Mouse (Mus musculus): ENCODE measurements around the gene Aqp7. TPM values are rescaled to one million over a fixed set of nuclear protein-coding genes. Genes with fewer than 3 reads are reported as not detected.
"Not testable (repeated sequence)": the region's sequence is repeated elsewhere in the genome, so short reads cannot be mapped to it uniquely, and the experiment has no call there.

Aqp7 gene
- polyA plus RNA-seq, 1 experiment from 2014 or later: 0.10 TPM

DNA sequence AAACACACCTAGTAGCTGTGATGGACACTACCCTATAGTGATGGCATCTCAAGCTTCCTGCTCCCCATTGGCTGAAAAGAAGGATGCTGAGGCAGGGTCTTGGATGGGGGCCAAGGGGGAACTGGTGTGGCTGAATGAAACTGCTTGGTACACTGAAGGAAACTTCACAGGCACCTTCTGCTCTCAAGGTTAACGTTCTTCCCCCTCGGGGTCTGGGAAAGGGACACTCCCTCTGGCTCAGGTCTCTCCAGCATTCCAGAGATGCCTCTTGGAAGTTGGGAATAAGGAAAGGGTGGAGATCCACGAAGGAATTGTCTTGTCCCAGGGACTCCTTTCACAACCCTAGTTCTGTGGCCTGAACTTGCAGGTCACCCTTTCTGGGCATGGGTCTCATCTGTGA lies 43.5 kb upstream of the Aqp7 start:
- 24% methylated on average over 3 of the region's 3 CpGs for WGBS
- H3K9me3 ChIP-seq (ENCODE audit: low read length): no peaks in the 10 kb centered on the region
- H3K9ac ChIP-seq (replicated peaks; ENCODE audit: low read depth): no peak overlapping the region
- no peak for ATAC-seq
- no peaks in the 10 kb centered on the region for H3K4me1 ChIP-seq (ENCODE audit: insufficient read depth, low read depth, low read length)
- H3K36me3 ChIP-seq (ENCODE audit: insufficient read depth, low read length): no peaks in the 10 kb centered on the region
- TF ChIP-seq EP300 (IDR thresholded peaks at IDR 0.05) (no peak), CTCF (IDR thresholded peaks at IDR 0.05) (no peak)
- DNase-seq (ENCODE audit: low spot score): no peak
- H3K4me3 ChIP-seq (ENCODE audit: low read depth, low read length): no peak overlapping the region
- H3K4me2 ChIP-seq (replicated peaks; ENCODE audit: low read depth, low read length): no peak overlapping the region
- H3K27me3 ChIP-seq (replicated peaks; ENCODE audit: insufficient read depth, low read length): no peaks in the 10 kb centered on the region
- H3K27ac ChIP-seq (ENCODE audit: low read length): no peak overlapping the region

DNA sequence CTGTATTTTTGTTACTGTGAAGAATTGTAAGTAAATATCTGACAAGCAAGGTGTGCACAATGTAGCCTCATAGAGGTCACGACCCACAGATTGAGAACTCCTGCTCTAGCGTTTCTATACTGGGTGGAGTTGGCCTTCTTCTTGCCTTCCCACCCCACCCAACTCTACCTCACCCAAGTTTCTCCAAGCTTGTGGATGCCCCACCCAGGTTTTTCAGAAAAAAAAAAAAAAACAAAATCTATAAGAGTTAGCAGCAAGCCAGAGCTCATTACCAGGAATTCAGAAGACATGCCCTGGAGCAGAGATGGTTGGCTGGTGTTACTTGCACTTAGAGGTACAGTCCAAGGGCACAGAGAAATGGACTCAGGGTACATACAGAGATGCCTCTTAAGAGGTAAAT lies 41.8 kb upstream of the Aqp7 start:
- TF ChIP-seq EP300 (IDR thresholded peaks at IDR 0.05): no peak
- TF ChIP-seq CTCF (IDR thresholded peaks at IDR 0.05): no peak
- ATAC-seq (no peak), DNase-seq (ENCODE audit: low spot score) (no peak)
- Histone ChIP-seq H3K9ac (replicated peaks; ENCODE audit: low read depth) (no peak overlapping the region), H3K4me1 (ENCODE audit: insufficient read depth, low read depth, low read length) (no peaks in the 10 kb centered on the region), H3K4me3 (ENCODE audit: low read depth, low read length) (no peak overlapping the region), H3K36me3 (ENCODE audit: insufficient read depth, low read length) (no peaks in the 10 kb centered on the region), H3K4me2 (replicated peaks; ENCODE audit: low read depth, low read length) (no peak overlapping the region), H3K27me3 (replicated peaks; ENCODE audit: insufficient read depth, low read length) (no peaks in the 10 kb centered on the region), H3K9me3 (ENCODE audit: low read length) (no peaks in the 10 kb centered on the region), H3K27ac (ENCODE audit: low read length) (no peak overlapping the region)
- 58% methylated on average over 2 of the region's 2 CpGs for WGBS

DNA sequence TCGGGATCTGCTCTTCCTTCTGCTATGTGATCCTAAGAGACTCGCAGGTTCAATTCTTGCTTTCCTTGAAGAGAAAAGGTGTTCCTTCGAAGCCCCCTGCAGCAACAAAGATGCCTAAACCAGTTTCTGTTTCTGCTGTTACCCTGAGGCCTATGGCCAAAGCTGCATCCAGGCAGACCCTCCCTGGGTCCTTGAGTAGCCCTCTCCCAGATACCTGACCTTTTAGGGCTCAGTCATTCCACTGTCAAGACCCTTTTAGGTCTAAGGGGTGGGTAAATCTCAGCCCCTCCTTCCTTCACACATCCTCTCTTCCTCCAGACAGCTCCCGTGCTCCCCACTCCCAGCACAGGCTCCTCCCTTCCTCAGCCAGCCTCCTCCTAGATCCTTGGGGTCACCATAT lies 41.2 kb upstream of the Aqp7 start:
- 70% methylated on average over 4 of the region's 4 CpGs for WGBS
- H3K4me2 ChIP-seq (replicated peaks; ENCODE audit: low read depth, low read length): no peak overlapping the region
- no peaks in the 10 kb centered on the region for H3K4me1 ChIP-seq (ENCODE audit: insufficient read depth, low read depth, low read length)
- H3K36me3 ChIP-seq (ENCODE audit: insufficient read depth, low read length): no peaks in the 10 kb centered on the region
- no peak for ATAC-seq
- TF ChIP-seq CTCF (IDR thresholded peaks at IDR 0.05) (no peak), EP300 (IDR thresholded peaks at IDR 0.05) (no peak)
- H3K9me3 ChIP-seq (ENCODE audit: low read length): no peaks in the 10 kb centered on the region
- no peak overlapping the region for H3K27ac ChIP-seq (ENCODE audit: low read length)
- no peak for DNase-seq (ENCODE audit: low spot score)
- no peaks in the 10 kb centered on the region for H3K27me3 ChIP-seq (replicated peaks; ENCODE audit: insufficient read depth, low read length)
- no peak overlapping the region for H3K4me3 ChIP-seq (ENCODE audit: low read depth, low read length)
- no peak overlapping the region for H3K9ac ChIP-seq (replicated peaks; ENCODE audit: low read depth)

DNA sequence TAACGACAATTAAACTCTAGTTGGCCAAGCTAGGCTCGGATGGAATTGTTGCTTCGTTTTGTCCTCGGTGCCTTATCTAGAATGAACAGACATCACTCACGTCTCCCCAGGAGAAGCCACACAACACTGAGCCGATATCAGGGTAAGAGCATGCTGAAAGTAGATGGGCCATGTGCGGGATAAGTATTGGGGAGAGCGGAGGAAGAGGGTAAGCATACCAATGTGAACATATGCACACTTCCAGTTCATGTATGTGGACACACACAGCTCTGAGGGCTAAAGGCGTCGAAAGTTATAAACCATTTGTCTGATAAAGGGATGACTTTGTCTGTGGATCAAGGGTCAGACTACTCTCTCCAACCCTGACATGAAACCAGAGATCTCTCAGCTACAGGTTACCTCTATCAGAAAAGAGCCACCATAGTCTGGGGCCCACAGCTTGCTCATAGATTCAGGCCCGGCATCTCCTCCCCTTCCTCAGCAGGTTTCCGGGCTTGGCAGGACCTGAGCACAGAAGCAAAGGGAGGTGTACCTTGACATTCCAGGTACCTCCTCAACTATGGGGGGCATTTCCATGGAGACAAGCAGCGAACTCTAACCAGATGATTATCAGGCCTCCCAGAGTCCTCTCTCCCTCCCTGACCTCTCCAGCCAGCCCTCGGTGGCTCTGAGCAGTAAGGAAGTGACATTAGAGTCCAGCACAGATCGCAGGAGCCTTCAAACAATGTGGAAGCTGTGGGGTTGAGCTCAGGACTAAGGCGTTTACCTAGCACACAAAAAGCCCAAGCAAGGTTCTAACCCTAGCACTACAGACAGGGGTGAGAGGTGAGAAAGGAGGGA lies 39.7 kb upstream of the Aqp7 start:
- Histone ChIP-seq H3K4me2 (replicated peaks; ENCODE audit: low read depth, low read length) (no peak overlapping the region), H3K9me3 (ENCODE audit: low read length) (no peaks in the 10 kb centered on the region), H3K36me3 (ENCODE audit: insufficient read depth, low read length) (no peaks in the 10 kb centered on the region), H3K27me3 (replicated peaks; ENCODE audit: insufficient read depth, low read length) (no peaks in the 10 kb centered on the region), H3K4me3 (ENCODE audit: low read depth, low read length) (no peak overlapping the region), H3K4me1 (ENCODE audit: insufficient read depth, low read depth, low read length) (no peaks in the 10 kb centered on the region), H3K27ac (ENCODE audit: low read length) (no peak overlapping the region), H3K9ac (replicated peaks; ENCODE audit: low read depth) (no peak overlapping the region)
- TF ChIP-seq EP300 (IDR thresholded peaks at IDR 0.05): no peak
- WGBS: 70% methylated on average over 16 of the region's 16 CpGs
- DNase-seq (ENCODE audit: low spot score) (no peak), ATAC-seq (no peak)

DNA sequence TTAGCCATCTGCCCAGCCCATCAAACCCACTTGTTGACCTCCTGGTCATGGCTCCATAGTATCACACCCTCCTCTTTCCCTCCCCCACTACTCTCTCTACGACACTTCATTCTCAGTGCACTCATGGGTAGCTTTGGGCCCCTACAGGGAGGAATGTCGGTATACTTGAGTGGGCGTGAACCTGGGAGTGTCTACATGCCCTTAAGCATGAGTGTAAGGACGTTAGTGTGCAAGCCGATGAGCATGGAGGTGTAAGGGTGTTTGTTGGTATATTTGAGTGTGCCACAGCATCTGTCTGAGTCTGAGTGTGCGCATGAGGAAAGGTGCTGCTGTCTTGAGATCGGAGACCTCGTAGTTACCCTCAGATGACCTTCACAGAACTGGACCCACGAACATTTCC lies 39.0 kb upstream of the Aqp7 start:
- Histone ChIP-seq H3K4me3 (ENCODE audit: low read depth, low read length) (no peak overlapping the region), H3K4me1 (ENCODE audit: insufficient read depth, low read depth, low read length) (no peaks in the 10 kb centered on the region), H3K9ac (replicated peaks; ENCODE audit: low read depth) (no peak overlapping the region), H3K36me3 (ENCODE audit: insufficient read depth, low read length) (no peaks in the 10 kb centered on the region), H3K4me2 (replicated peaks; ENCODE audit: low read depth, low read length) (no peak overlapping the region), H3K9me3 (ENCODE audit: low read length) (no peaks in the 10 kb centered on the region), H3K27me3 (replicated peaks; ENCODE audit: insufficient read depth, low read length) (no peaks in the 10 kb centered on the region), H3K27ac (ENCODE audit: low read length) (no peak overlapping the region)
- no peak for TF ChIP-seq EP300 (IDR thresholded peaks at IDR 0.05)
- TF ChIP-seq CTCF (IDR thresholded peaks at IDR 0.05): peak; percentile 15; the same call in 1 of the 2 replicates
- ATAC-seq (peak; percentile 37), DNase-seq (ENCODE audit: low spot score) (no peak)
- WGBS: 66% methylated on average over 9 of the region's 9 CpGs

DNA sequence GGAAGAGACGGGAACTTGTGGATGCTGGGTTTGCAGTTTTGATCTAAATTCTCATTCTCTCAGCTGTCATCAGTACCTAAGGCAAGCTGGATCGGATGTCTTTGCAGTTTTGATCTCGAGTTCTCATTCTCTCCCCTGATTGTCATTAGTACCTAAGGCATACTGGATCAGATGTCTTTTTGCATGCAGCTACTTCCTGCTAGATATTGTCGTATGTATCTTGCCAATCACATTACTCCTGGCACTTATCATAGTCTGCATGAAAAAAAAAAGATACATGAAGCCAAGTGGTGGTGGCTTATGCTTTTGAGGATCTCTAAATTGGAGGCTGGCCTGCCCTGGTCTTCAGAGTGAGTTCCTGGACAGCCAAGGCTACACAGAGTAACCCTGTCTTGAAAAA lies 36.9 kb upstream of the Aqp7 start:
- TF ChIP-seq EP300 (IDR thresholded peaks at IDR 0.05) (no peak), CTCF (IDR thresholded peaks at IDR 0.05) (no peak)
- no peaks in the 10 kb centered on the region for H3K4me1 ChIP-seq (ENCODE audit: insufficient read depth, low read depth, low read length)
- no peak for DNase-seq (ENCODE audit: low spot score)
- no peak overlapping the region for H3K27ac ChIP-seq (ENCODE audit: low read length)
- no peaks in the 10 kb centered on the region for H3K27me3 ChIP-seq (replicated peaks; ENCODE audit: insufficient read depth, low read length)
- H3K9me3 ChIP-seq (ENCODE audit: low read length): no peaks in the 10 kb centered on the region
- H3K4me2 ChIP-seq (replicated peaks; ENCODE audit: low read depth, low read length): no peak overlapping the region
- no peak overlapping the region for H3K4me3 ChIP-seq (ENCODE audit: low read depth, low read length)
- H3K36me3 ChIP-seq (ENCODE audit: insufficient read depth, low read length): no peaks in the 10 kb centered on the region
- no peak overlapping the region for H3K9ac ChIP-seq (replicated peaks; ENCODE audit: low read depth)
- 76% methylated on average over 4 of the region's 4 CpGs for WGBS
- no peak for ATAC-seq

DNA sequence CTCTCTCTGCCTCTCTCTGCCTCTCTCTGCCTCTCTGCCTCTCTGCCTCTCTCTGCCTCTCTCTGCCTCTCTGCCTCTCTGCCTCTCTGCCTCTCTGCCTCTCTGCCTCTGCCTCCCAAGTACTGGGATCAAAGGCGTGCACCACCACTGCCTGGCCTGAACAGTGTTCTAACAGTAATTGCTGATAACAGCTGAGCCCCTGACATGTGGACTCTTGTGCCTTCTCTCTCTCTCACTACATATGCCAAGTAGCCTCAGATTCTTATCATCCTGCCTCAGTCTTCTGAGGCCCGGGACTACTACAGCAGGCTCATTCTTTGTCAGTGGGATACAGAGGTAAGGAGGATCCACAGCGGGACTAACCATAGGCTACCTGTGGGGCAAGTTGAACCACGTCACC lies 34.9 kb upstream of the Aqp7 start:
- H3K4me3 ChIP-seq (ENCODE audit: low read depth, low read length); ATAC-seq; H3K4me2 ChIP-seq (replicated peaks; ENCODE audit: low read depth, low read length); H3K9me3 ChIP-seq (ENCODE audit: low read length); H3K36me3 ChIP-seq (ENCODE audit: insufficient read depth, low read length); H3K27me3 ChIP-seq (replicated peaks; ENCODE audit: insufficient read depth, low read length); H3K9ac ChIP-seq (replicated peaks; ENCODE audit: low read depth); H3K27ac ChIP-seq (ENCODE audit: low read length); H3K4me1 ChIP-seq (ENCODE audit: insufficient read depth, low read depth, low read length); DNase-seq (ENCODE audit: low spot score): not testable (repeated sequence)
- WGBS: 43% methylated on average over 4 of the region's 4 CpGs
